Mouse (Mus musculus): ENCODE results near the gene Gm13723.

Gene Gm13723

DNA sequence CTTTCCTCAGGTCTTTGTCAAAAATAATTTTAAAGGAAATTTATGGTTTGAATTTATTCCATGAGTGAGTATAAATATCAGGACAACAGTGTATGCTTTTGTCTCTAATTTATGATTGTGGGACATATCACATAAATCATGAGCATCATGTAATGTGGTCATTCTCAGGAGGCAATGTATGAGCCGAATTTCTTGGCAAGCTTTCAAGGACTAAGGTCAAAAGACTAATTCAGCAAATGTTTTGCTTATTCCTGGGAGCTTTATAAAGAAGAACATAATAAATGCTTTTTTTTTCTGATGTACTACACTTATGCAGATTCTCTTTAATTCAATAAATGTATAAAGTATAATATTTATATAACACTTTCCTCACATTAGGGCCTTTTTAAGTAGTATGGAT, at the start of gene Gm13723:
Gm13723 (minus strand) TSS at position 101 of the 400 bp plus-strand sequence.
- DNase-seq: no peak

DNA sequence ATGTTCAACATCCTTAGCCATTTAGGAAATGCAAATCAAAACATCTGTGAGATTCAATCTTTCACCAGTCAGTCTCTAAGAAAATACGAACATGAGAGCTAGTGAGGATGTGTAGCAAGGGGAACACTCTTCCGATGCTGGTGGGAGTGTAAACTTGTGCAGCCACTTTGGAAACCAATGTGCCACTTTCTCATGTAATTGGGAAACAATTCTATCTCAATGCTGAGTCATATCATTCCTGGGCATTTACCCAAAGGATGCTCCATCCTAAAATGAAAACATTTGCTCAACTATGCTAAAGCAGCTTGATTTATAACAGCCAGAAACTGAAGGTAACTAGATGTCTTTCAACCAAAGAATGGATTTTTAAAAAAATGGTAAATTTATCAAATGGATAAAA, 31.0 kb upstream of the Gm13723 start:
- DNase-seq: no peak

DNA sequence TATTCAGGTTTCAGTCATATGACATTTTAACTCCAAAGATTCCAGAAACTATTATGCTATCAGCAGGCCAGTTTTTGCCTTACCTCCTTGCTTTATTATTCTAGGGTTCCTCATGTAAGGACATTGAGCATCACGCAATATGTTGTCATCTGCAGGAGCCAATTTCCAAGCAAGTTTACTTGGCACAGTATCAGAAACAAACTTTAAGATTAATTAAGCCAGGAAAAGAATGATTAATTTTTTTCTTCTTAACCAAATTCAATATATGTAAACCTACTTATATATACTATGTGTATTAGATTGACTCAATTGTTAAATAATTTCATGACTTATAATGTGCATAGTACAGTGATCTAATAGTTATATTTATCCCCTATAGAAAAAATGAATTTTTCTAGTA, 17.5 kb upstream of the Gm13723 start, which contains the start of gene Olfr1097:
Olfr1097 (minus strand) TSS at position 101 of the 400 bp plus-strand sequence.
- no peak for DNase-seq

DNA sequence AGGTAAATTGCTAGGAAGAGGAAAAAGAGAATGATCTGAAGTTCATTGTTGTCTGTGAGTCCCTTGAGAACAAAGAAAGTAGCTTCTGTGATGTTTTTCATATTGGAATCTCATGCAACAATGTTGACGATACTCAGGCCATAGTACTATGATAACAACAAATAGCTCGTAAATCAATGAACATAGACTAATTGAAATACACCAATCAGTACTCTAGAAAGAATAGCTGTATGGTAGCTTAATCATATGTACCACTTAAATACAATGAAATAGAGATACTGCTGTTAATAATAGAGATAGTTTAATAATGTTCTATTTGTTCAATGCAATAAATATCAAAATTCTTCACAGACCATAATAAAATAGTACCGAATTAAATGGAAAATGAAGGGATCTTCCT, 23.0 kb downstream of the Gm13723 start, which contains the start of gene Olfr1095:
Olfr1095 (minus strand) TSS at position 101 of the 400 bp plus-strand sequence.
- no peak for DNase-seq

DNA sequence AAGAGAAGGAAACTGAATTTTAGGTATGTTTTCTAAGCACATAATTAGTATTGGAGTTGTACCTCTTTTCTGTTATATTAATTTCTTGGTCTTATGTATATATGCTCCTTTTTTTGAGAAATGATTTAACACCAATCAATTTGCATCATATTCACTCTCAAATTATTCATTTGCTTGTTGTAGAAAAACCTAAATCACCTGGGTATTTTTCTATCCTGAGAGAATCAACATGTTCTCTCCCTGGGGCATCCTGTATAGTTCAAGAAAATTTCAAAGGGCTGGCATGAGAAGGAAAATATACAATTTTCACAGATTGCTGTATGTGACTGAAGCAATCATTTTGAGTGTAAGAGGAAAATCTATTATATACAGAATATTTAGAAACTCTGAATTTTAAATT, 50.2 kb downstream of the Gm13723 start, which contains the start of gene Olfr1094:
Olfr1094 (plus strand) TSS at position 301 of the 400 bp plus-strand sequence.
- DNase-seq: no peak
